Mouse (Mus musculus): Measurements from ENCODE around the gene Bok.

The Bok gene

DNA sequence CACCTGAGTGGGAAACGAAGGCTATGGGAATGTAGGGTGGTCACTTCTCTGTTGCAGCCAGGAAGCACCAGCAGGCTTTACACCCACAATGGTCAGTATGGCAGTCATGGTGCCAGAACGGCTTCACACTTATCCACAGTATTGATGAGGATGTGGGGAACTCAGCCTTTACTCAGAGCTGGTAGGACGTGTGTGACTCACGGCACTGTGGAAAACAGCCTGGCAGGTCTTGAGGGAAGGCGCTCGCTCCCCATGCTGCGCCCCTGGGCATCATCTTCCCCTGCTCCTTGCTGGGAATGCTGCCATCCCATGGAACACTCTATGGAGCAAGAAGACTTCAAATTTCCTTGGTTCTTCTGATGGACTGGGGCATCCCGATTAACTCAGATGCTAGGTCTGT is 5.6 kb downstream of the Bok start:
- no peak for DNase-seq

- DNase-seq, result no peak
These were observed 6.4 kb downstream of the Bok start for GRCm38 (mm10) chr1:93691786-93692357.

GRCm38 (mm10) chr1:93692773-93693172 is 7.3 kb downstream of the Bok start:
- no peak for DNase-seq

GRCm38 (mm10) chr1:93693502-93693901 is 8.0 kb downstream of the Bok start:
- DNase-seq, result no peak

DNA sequence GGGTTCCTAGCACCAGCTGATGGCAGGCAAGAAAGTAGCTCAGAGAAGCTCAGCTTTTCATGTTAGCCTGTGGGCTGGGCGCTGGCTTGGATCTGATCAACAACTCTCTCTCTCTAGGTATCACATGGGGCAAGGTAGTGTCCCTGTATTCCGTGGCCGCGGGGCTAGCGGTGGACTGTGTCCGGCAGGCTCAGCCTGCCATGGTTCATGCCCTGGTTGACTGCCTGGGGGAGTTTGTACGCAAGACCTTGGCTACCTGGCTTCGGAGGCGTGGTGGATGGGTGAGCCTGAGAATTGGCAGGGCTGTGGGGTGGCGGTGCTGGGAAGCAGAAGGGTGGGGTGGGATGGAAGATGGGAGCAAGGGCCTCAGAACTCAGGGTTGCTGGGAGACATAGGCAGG is 8.5 kb downstream of the Bok start:
- DNase-seq, result no peak

- DNase-seq, result peak; percentile 41 to 55
These were observed 9.5 kb downstream of the Bok start for GRCm38 (mm10) chr1:93694966-93695365.

DNA sequence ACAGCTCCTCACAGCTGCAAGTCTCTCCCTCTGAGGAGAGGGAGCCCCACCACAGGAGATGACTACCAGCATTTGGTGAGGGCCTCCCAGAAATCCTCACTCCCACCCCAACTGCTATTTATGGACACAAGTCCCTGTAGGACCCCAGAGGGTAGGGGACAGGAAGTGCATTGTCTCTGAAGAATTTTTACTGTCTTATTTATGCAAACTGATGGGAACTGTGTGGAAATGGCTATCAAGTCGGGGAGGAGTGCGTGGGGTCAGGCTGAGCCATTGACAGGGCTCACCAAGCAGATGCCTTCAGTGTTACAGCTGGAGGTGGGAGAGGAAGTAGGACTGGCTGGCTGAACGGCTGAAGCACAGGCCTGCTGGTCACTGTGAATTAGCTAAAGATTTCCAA is 11.9 kb downstream of the Bok start:
- no peak for DNase-seq

DNA sequence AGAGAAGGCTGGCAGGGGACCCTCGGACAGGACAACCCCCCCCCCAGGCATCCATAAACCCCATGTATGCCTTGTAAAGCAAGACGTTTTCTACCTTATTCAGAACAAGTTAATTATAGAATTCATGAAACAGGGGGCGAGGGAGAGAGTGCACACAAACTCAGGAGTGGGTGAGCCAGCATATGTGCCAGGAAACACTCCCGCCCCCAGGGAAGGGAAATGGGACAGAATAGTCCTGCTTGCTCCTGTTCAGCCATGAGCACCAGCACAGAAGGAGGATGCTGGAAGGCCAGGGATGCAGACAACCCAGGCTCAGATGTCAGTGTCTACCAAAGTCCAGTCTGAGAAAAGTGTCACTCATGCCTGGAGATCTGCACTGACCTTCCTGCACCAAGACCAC is 13.7 kb downstream of the Bok start:
- DNase-seq, result no peak

GRCm38 (mm10) chr1:93702106-93702505 is 16.6 kb downstream of the Bok start:
- DNase-seq, result no peak

GRCm38 (mm10) chr1:93703472-93704048 is 18.1 kb downstream of the Bok start:
- DNase-seq, result no peak

GRCm38 (mm10) chr1:93704341-93704740 is 18.9 kb downstream of the Bok start:
- no peak for DNase-seq

DNA sequence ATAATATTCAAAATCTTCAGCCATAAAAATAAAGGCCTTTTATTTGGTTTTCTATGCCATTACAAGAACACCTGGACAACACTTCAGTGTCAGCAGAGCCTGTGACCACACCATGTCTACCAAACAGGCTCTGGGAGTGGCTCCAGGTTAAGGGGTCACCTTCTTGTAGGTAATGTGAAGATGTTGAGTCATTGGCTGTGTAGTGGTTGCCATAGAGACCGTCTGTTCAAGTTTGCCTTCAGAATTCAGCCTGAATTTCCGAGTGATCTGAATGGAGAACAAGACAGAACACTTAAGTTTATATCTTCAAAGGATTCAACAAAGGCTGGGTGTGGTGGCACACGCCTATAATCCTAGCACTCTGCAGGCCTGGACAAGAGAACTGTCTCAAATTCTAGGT is 19.9 kb downstream of the Bok start:
- peak; percentile 17 to 61 for DNase-seq

DNA sequence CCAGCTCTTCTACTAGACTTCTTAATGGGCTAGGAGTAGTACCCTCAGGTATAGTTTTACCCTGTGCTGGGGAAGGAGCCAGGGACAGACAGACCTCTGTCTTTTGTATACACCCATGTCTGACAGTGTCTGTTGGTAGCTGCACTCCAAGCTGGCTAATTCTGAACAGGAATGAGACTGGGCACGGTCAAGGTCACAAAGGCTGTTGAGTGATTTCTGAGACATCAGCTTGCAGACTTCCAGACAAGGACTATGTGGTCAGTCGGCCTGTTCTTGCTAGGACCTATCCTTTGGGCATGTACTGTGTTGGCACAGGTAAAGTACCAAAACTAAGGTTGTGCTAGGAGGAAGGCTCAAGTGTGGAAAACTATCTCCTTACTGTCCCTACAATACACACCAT is 30.7 kb downstream of the Bok start:
- DNase-seq, result no peak

- DNase-seq, result no peak
These were observed 36.1 kb downstream of the Bok start for GRCm38 (mm10) chr1:93721557-93721956.

DNA sequence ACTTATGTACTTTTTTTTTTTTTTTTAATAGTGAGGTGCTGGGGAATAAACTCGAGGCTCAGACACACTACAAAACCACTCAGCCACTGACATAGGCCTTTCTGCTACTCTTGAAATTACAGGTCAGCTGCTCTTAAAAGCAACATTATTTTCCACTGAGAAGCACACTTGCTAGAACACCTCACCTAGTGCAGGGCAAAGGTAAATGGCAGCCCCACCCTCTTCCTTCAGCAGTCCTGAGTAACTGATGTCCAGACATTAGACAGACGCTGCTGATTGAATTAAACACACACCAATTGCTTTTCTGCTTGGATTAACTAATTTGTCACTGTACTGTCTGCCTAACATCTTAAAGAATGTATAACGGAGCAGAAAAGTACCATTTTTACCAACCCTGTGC is 39.2 kb downstream of the Bok start:
- no peak for DNase-seq

DNA sequence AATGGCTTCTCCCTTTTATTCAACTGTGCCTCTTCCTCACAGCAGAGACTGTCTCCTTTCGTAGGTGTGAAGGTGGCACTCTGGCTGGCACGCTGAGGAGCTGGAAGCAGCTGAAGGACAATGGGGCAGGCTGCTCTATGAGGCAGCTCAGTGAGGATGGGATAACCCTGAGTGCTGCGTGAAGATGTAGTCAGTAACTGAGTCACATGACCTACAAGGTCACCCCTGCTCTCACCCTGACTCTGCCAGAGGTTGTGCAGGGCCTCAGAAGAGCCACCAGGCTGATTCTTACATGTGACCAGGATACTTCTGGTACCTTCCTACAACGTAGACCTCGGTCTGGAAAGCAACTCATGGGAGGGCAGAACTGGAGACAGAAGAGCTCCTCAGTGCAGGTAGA is 40.2 kb downstream of the Bok start:
- no peak for DNase-seq

- no peak for DNase-seq
These were observed 40.7 kb downstream of the Bok start for GRCm38 (mm10) chr1:93726116-93726515.

- DNase-seq, result peak; percentile 77 to 84
These were observed 41.5 kb downstream of the Bok start for GRCm38 (mm10) chr1:93726974-93727373.

DNA sequence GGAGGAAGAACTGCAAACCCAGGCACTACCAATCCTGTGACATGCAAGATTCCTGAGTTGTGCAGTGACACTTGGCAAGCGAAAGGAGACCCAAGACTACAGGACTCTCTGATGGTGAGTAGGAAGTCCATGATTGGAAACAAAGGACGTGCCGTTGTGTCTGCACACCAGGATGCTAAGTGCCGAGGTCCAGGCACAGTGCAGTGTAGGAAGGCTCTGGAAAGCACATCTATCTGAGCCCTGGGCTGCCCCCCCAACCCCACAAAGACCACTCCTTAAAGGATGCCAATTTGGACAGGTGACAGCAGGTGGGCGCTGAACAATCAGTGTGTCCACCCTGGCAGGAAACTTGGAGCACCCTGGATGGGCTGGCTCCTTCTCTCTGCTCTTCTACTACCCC is 45.6 kb downstream of the Bok start:
- no peak for DNase-seq

- no peak for DNase-seq
These were observed 46.4 kb downstream of the Bok start for GRCm38 (mm10) chr1:93731880-93732281.

DNA sequence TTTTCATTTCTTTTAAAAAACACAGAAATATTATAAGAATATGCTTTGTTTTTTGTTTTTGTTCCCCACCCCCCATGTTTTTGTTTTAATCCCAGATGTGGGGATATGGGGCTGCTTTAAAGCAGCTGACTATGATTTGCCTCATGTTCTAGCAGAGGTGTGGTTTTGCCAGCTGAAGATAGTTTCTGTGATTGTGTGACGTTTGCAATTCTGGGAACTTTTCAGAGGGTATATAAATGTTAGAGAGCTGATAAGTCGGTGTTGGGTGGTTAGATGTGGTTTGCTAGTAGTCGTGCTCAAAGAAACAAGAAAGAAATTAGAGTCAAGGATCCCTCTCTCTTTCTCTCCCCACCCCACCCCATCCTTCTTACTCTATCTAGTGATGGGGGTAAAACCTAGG is 50.4 kb downstream of the Bok start:
- no peak for DNase-seq

GRCm38 (mm10) chr1:93737711-93738110 is 52.3 kb downstream of the Bok start:
- DNase-seq, result no peak

DNA sequence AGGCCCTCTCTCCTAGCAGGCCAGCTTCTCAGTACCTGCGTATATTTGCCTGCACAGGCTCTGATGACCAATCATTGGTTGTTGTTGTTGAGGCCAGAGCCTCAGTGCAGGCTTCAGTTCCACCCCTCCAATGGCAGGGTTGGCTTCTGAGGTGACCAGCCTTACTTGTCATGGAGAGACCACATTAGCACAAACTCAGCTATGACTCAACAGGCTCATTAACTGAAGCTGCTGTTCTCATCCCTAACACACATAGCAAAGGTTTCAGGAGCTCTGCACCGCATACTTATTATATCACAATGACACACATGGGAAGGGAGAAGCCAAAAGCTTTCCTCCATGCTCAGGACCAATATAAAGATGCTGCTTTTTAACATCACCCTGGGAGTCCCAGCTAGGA is 55.2 kb downstream of the Bok start:
- DNase-seq, result no peak

GRCm38 (mm10) chr1:93741987-93742386 is 56.5 kb downstream of the Bok start:
- DNase-seq, result no peak

- DNase-seq, result no peak
These were observed 57.5 kb downstream of the Bok start for GRCm38 (mm10) chr1:93742910-93743309.

Measured in lung, adult 18-20 months (tissue).